Mouse (Mus musculus) embryonic facial prominence, embryonic 12.5 days (tissue): ENCODE results near the gene Pdp2. TPM values are rescaled to one million over a fixed set of nuclear protein-coding genes. Genes with fewer than 3 reads are reported as not detected.

ENCODE experiments used
- ATAC-seq: fragments of 200-750 bp; cut with Nextera tagmentation; 2 replicates; pipeline ENCODE4 v1.8.0; 2017; ENCODE audit not compliant: insufficient number of reproducible peaks, insufficient read depth, low FRiP score, low TSS enrichment
- H3K27ac ChIP-seq: fragments of 300-500 bp; sonication (generic); 2 replicates; pipeline ENCODE4 v1.5.1; 2016; ENCODE audit warnings: mild to moderate bottlenecking
- H3K27me3 ChIP-seq: fragments of 300-500 bp; sonication (generic); 2 replicates; pipeline ENCODE4 v1.6.1; 2016; ENCODE audit warnings: mild to moderate bottlenecking, moderate library complexity
- H3K36me3 ChIP-seq: fragments of 300-500 bp; sonication (generic); 2 replicates; pipeline ENCODE4 v1.6.1; 2016; ENCODE audit warnings: mild to moderate bottlenecking
- H3K4me1 ChIP-seq: fragments of 300-500 bp; sonication (generic); 2 replicates; pipeline ENCODE4 v1.6.1; 2016
- H3K4me2 ChIP-seq: fragments of 300-500 bp; sonication (generic); replicated peaks from 2 replicates; pipeline ENCODE4 v1.6.1; 2016; ENCODE audit warnings: mild to moderate bottlenecking, moderate library complexity
- H3K4me3 ChIP-seq: fragments of 300-500 bp; sonication (generic); 2 replicates; pipeline ENCODE4 v1.5.1; 2016; ENCODE audit warnings: mild to moderate bottlenecking
- H3K9ac ChIP-seq: fragments of 300-500 bp; sonication (generic); 2 replicates; pipeline ENCODE4 v1.6.1; 2016; ENCODE audit warnings: mild to moderate bottlenecking, moderate library complexity
- H3K9me3 ChIP-seq: fragments of 300-500 bp; sonication (generic); 2 replicates; pipeline ENCODE4 v1.6.1; 2016; ENCODE audit warnings: mild to moderate bottlenecking, moderate library complexity
- WGBS: fragments of 180-500 bp; shearing (Covaris S2); methylation state at CpG from one replicate; pipeline ENCODE4 v1.1.7; 2016; 5-methylcytosine and 5-hydroxymethylcytosine counted together
- polyA plus RNA-seq: library from polyadenylated mRNA; unstranded; fragments of >200 nt; fragmentation: Nextera tagmentation; extraction: Ambion mirVana; gene quantifications from 2 replicates; pipeline ENCODE4 v1.2.1, GENCODE M21; 2016

Pdp2 gene
- 13.2 and 13.7 TPM in 2 replicates for polyA plus RNA-seq

DNA sequence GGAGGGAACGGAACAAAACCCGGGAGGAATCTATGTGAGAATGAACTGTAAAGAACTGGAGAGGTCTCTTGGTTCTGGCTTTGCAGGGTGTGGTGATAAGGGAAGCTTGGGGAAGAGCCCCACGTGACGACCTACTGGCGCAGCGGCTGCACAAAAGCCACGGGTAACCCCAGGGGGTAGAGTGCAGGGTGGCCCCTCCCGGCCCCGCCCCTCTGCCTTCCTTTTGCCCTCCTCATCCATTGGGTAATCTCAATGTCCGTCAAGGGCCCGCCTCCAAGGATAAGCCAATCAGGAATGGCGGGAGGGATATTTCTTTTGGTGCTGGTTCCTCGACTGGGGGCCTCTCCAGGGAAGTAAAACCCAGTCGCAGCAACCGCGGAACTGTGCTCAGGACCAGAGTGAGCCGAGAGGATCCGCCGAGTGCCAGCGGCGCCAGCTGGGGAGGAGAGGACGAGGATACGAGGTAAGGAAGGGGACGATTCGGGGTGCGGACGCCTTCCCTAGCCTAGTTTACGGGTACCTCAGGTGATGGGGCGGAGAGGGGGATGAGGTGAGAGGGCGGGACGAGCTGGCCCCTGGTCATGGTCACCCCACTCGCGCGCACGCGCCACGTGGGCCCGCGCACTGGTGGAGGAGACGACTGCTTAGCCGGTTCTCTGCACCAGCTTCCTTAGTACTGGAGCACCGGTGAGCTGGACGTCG is at the start of gene Pdp2:
Gene Pdp2 (plus strand): TSS at position 319 of the 702 bp plus-strand sequence.
- peak within 1 kb of the TSS; percentile 50 for H3K9ac ChIP-seq
- peaks cover 23% of the 10 kb centered on the region for H3K36me3 ChIP-seq
- 0 out of 2 replicates have a peak, but pooled peaks cover 3% of the 10 kb centered on the region for H3K4me1 ChIP-seq
- H3K4me2 ChIP-seq, result peak within 1 kb of the TSS; percentile 67
- peak within 1 kb of the TSS; percentile 53 for H3K4me3 ChIP-seq
- WGBS, result under 1% methylated on average over 44 of the region's 44 CpGs
- H3K27me3 ChIP-seq, result no peaks in the 10 kb centered on the region
- ATAC-seq, result peak; percentile 94
- H3K27ac ChIP-seq, result peak within 1 kb of the TSS; percentile 82
- H3K9me3 ChIP-seq, result no peaks in the 10 kb centered on the region

DNA sequence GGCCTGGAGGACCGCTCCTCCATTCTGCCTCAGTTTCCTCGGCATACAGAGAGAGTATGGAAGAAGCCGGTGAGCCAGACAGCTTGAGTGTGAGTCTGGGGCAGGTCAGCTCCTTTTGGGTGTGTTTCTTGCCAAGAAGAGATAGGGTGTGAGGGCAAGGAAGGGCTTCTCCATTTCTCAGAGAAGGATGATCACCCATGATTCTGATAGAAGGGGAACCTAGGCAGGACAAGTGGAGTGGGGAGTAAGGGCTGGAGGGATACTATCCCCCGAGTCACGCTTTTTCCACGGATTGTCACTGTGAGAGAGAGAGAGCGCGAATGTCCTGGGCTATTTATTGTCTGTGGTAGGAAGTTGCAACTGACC is 49.8 kb upstream of the Pdp2 start:
- Histone ChIP-seq H3K9me3 (no peaks in the 10 kb centered on the region), H3K4me2 (peak overlapping the region; percentile 95), H3K27me3 (peaks cover 61% of the 10 kb centered on the region), H3K9ac (no peak overlapping the region; the same call in 1 of the 2 replicates), H3K4me3 (peak overlapping the region; percentile 49), H3K4me1 (peaks cover 15% of the 10 kb centered on the region; the same call in 1 of the 2 replicates), H3K27ac (no peak overlapping the region), H3K36me3 (no peaks in the 10 kb centered on the region)
- no peak for ATAC-seq
- WGBS, result 11% methylated on average over 8 of the region's 8 CpGs

DNA sequence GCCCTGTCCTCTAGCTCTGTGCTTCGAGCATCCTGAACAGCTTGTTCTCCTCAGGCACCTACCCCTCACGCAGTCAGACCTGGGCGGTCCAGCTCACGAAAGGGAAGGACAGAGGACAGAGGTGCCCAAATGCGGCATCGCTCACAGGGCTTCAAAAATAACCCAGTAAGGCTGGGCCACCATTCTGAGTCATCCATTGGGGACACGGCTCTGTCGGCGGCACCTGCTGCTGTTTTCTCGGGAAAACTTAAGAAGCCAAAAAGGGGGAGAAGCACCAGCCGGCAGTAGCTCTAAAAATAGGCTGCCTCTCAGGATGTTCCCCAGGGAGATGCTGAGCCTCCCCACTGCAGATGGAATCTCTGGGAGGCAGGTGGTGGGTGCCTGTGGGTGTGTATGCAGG is 49.1 kb upstream of the Pdp2 start:
- no peaks in the 10 kb centered on the region for H3K36me3 ChIP-seq
- H3K4me1 ChIP-seq, result peaks cover 15% of the 10 kb centered on the region; the same call in 1 of the 2 replicates
- H3K27me3 ChIP-seq, result peaks cover 61% of the 10 kb centered on the region
- H3K4me2 ChIP-seq, result no peak overlapping the region
- H3K27ac ChIP-seq, result no peak overlapping the region
- 11% methylated on average over 11 of the region's 11 CpGs for WGBS
- no peaks in the 10 kb centered on the region for H3K9me3 ChIP-seq
- ATAC-seq, result no peak
- no peak overlapping the region for H3K9ac ChIP-seq
- no peak overlapping the region for H3K4me3 ChIP-seq

DNA sequence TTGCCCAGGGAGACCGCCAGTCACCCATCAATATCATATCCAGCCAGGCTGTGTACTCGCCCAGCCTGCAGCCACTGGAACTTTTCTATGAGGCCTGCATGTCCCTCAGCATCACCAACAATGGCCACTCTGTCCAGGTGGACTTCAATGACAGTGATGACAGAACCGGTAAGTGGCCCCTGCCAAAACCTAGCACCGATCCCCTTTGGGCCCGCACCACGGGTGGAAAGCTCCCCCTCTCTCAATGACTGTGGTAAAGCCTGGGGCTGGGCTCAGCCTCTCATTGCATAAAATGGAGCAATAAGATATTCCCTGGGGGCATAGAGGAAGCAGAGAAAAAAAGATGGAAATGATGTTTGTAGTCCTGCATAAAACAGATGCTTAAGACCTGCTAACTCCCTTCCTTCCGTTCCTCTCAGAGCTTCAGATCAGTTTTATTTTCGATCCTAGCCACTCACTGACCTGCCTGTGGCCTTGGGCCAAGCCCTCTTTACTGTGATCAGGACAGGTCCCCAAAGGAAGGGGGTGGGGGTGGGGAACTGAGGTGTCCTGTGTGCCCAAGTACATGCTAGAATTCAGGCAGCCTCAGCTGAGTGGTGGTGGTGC is 47.7 kb upstream of the Pdp2 start:
- WGBS, result 74% methylated on average over 8 of the region's 8 CpGs
- H3K4me2 ChIP-seq, result no peak overlapping the region
- H3K9ac ChIP-seq, result no peak overlapping the region
- peaks cover 13% of the 10 kb centered on the region; the same call in 1 of the 2 replicates for H3K4me1 ChIP-seq
- no peak overlapping the region for H3K4me3 ChIP-seq
- no peak overlapping the region for H3K27ac ChIP-seq
- no peaks in the 10 kb centered on the region for H3K9me3 ChIP-seq
- H3K36me3 ChIP-seq, result no peaks in the 10 kb centered on the region
- H3K27me3 ChIP-seq, result peaks cover 59% of the 10 kb centered on the region
- ATAC-seq, result no peak

DNA sequence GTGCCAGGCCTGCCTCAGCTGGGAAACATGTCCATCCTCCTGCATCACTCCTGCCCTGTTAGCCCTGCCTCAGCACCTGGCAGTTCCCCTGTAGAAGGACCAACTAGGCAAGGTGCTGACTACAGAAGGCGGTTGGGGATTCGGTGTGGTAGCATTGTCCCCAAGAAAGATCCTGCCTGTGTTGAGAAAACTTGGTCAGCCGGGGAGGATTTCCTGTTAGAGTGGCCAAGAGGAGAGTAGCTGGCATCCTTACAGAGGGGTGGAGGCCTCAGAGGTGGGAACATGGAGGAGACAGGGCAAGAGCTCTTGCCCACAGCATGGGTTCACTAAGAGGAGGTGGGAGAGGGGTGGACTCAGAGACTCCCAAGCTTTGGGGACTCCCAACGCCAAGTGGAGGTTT is 36.1 kb upstream of the Pdp2 start:
- Histone ChIP-seq H3K9me3 (no peaks in the 10 kb centered on the region), H3K4me2 (no peak overlapping the region), H3K36me3 (no peaks in the 10 kb centered on the region), H3K4me3 (no peak overlapping the region), H3K27ac (no peak overlapping the region), H3K27me3 (0 out of 2 replicates have a peak, but pooled peaks cover 2% of the 10 kb centered on the region), H3K9ac (no peak overlapping the region), H3K4me1 (peaks cover 3% of the 10 kb centered on the region)
- 90% methylated on average over 4 of the region's 4 CpGs for WGBS
- no peak for ATAC-seq

DNA sequence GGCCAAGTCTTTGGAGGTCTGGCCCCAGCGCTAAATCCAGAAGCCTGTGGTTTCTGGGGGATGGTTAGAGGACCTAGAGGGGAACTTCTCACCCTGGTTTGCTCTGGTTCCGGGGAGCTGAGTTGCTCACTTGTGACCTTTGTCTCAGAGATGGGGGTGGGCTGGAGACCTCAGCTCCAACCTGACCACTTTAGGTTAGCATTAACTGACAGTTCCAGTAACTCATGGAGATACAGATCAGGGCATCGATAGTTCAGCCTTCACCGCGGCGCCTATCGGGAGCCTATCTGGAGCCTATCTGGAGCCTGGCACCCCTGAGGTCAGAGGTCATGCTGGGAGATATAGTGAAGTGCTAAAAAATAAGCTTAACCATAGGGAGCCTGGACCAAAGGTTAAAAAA is 34.0 kb upstream of the Pdp2 start:
- Histone ChIP-seq H3K27me3 (0 out of 2 replicates have a peak, but pooled peaks cover 2% of the 10 kb centered on the region), H3K4me3 (no peak overlapping the region), H3K4me2 (no peak overlapping the region), H3K9me3 (no peaks in the 10 kb centered on the region), H3K27ac (no peak overlapping the region), H3K9ac (no peak overlapping the region), H3K36me3 (no peaks in the 10 kb centered on the region), H3K4me1 (no peaks in the 10 kb centered on the region)
- 83% methylated on average over 7 of the region's 7 CpGs for WGBS
- ATAC-seq, result no peak

DNA sequence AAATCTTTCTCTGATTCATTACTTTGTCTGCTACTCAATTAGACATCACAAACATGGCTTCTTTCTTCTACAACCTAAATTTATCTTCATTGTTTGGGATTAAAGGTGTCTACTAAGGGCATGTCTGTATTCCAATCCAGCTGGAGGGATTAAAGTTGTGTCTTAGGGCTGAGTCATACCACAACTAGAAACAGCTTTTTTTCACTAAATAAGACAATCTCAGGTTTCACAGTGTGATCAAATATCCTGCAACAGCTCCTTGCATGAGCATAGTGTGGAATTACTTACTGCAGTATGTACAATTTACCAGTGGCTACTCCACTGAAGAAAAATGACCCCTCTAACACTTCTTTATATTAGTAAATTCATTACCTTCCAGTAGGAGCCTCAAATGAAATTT is 30.5 kb upstream of the Pdp2 start:
- Histone ChIP-seq H3K36me3 (no peaks in the 10 kb centered on the region), H3K4me3 (no peak overlapping the region), H3K4me1 (no peaks in the 10 kb centered on the region), H3K27ac (no peak overlapping the region), H3K27me3 (no peaks in the 10 kb centered on the region), H3K9ac (no peak overlapping the region), H3K9me3 (no peaks in the 10 kb centered on the region), H3K4me2 (no peak overlapping the region)
- ATAC-seq, result no peak

DNA sequence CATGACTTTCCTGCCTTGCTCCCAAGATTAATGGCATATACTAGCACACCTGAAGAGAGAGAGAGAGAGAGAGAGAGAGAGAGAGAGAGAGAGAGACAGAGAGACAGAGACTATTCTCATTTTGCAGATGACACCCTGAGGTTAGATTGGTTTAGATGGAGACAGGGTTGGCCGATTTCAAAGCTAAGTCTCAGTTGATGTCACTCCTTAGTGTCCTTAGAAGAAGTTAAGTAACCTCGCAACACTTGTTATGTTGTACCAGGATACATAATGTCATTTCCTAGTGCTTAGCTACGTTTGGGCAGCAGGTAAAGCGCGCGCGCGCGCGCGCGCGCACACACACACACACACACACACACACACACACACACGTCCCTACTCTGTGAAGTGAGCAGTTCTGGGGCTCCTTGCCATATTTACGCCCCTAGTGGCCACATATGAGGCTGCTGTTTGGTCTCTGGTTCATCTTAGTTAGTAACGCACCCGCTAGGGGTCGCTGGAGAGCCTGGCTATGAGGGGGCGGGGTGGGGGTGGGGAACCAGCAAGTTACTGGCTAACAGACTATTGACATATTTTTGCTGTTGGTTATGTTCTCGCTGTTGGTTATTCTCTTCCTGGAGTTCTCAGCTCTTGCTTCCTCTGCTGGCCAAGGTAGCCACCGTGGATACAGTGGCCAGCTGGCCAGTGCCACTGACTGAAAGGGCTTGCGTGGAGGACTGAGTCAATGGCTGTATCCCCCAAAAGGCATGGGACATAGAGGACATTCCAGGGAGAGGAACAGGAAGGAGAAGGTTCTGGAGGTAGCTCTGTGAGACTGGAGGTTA is 26.4 kb upstream of the Pdp2 start:
- H3K4me2 ChIP-seq, result 0 out of 2 replicates have a peak overlapping the region, but pooled peaks have one; percentile 5
- no peak overlapping the region for H3K27ac ChIP-seq
- peak; percentile 75; the same call in 1 of the 2 replicates for ATAC-seq
- 20% methylated on average over 22 of the region's 22 CpGs for WGBS
- no peaks in the 10 kb centered on the region for H3K36me3 ChIP-seq
- H3K9ac ChIP-seq, result no peak overlapping the region
- no peaks in the 10 kb centered on the region for H3K4me1 ChIP-seq
- H3K27me3 ChIP-seq, result no peaks in the 10 kb centered on the region
- H3K4me3 ChIP-seq, result no peak overlapping the region
- H3K9me3 ChIP-seq, result no peaks in the 10 kb centered on the region

DNA sequence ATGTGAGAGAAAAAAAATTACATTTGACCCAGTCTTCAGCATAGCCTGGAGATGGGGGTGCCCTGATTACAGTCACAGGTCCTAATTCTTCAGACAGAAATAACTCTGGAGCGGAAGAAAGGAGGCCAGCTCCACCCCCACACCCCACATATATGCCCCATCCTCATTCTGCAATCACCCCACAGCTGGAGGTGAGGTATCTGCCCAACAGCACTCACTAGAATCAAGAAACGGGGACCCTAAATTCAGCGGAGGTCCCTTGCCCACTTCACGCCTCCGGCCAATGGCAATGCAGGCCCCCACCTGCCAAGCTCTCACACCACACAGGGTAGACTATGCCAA is 25.8 kb upstream of the Pdp2 start:
- Histone ChIP-seq H3K9ac (no peak overlapping the region), H3K27me3 (no peaks in the 10 kb centered on the region), H3K4me2 (no peak overlapping the region), H3K4me1 (no peaks in the 10 kb centered on the region), H3K4me3 (no peak overlapping the region), H3K9me3 (no peaks in the 10 kb centered on the region), H3K27ac (no peak overlapping the region), H3K36me3 (no peaks in the 10 kb centered on the region)
- 90% methylated on average over 5 of the region's 5 CpGs for WGBS
- ATAC-seq, result 0 out of 2 replicates have a peak, but pooled peaks have one; percentile 20

DNA sequence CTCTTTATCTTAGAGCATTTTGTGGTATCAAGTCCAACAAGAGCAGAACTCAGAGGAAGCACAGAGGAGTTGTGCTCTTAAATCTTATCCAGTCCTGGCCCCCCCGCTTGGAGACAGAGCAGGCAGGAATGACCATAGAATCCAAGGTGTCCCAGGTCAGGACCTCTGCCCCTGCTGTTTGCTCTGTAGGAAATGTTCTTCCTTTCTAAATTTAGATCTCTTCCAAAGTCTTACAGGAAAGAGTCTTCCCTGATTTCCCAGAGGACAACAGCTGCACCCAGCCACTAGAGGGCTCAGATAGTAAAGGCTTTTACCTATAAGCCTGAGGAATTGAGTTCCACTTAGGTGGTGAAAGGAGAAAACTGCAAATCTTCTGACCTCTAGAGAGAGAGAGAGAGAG is 21.7 kb upstream of the Pdp2 start:
- H3K9me3 ChIP-seq, result no peaks in the 10 kb centered on the region

DNA sequence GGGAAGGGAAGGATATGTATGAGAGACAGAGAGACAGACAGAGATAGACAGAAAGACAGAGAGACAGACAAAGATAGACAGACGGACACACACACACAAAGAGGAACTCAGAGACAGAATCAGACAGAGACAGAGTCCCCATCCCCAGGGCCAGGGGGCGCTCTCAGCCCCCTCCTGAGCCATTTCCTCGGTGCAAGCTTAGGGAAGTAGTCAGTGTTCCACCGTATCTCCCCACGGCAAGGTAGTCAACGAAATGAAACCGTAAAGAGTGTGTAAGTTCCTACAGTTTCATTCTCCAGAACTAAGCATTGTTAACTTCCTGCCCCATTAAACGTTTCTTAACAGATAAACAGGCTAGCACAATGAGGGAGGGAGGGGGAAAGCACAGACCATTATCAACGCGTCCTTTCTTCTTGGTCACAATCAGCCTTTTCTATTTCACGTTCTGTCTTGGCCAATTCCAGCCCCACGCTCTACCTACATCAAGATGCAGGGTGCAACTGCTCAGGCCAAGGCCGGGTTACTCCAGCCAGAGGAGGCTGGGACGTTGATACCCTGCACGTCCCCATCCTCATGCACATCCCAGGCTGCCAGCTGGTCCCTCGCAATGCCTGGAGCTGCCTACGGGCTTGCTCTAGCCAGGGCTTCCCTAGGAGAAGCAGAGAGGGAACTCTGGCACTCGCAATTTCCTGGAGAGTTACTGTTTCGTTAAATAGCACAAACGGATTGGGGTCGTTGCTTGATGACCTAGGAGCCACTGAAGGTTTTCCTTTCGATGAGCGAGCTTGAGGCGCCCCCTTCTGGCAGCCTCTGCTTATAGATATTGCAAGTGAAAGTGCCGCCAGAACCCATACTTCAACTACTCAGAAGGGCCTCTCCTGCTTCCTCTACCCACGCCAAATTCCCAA is 20.6 kb upstream of the Pdp2 start:
- Histone ChIP-seq H3K4me2 (peak overlapping the region; percentile 65), H3K4me1 (no peaks in the 10 kb centered on the region), H3K9me3 (no peaks in the 10 kb centered on the region), H3K27me3 (no peaks in the 10 kb centered on the region), H3K4me3 (peak overlapping the region; percentile 33), H3K36me3 (no peaks in the 10 kb centered on the region), H3K27ac (no peak overlapping the region), H3K9ac (no peak overlapping the region)
- ATAC-seq, result peak; percentile 50; the same call in 1 of the 2 replicates
- 6% methylated on average over 26 of the region's 26 CpGs for WGBS

More for the DNA sequence above, 21.7 kb upstream of the Pdp2 start:
- 38% methylated on average over 1 of the region's 1 CpGs for WGBS
- H3K4me1 ChIP-seq, result no peaks in the 10 kb centered on the region
- ATAC-seq, result no peak
- no peaks in the 10 kb centered on the region for H3K27me3 ChIP-seq
- H3K9ac ChIP-seq, result no peak overlapping the region
- H3K4me2 ChIP-seq, result no peak overlapping the region
- no peaks in the 10 kb centered on the region for H3K36me3 ChIP-seq
- no peak overlapping the region for H3K4me3 ChIP-seq
- no peak overlapping the region for H3K27ac ChIP-seq
